Mouse (Mus musculus): ENCODE measurements at regions not wholly inside any gene's neighbourhood (a gene's known extent, or its start where the extent isn't known, plus 50 kb on each side); places are given as distances from the start of the nearest gene placed in this dataset.
A peak's percentile ranks its signal among the peaks of the same experiment; 100 is the strongest.
"Not testable (repeated sequence)": the region's sequence is repeated elsewhere in the genome, so short reads cannot be mapped to it uniquely, and the experiment has no call there.

DNA sequence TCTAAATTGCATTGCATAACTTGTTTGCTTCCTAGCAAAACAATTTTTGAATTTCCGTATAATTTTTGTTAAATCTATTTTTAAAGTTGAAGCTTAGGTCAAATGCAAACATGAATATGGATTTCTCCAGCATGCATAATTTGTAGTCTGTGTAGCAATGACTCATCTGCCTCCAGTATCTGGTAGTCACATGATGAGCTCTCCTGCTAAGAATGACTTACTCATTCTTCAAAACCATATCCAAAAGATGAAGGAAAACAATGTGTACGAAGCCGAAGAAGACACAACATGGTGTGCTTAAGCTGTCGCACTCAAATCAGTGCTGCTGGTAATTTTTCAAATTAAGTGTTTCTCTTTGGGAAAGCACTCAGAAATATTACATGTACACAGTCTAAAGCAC lies 1453.2 kb upstream of the Gje1 start:
- peak; percentile 79 for DNase-seq (ENCODE audit: low read depth, low spot score)

DNA sequence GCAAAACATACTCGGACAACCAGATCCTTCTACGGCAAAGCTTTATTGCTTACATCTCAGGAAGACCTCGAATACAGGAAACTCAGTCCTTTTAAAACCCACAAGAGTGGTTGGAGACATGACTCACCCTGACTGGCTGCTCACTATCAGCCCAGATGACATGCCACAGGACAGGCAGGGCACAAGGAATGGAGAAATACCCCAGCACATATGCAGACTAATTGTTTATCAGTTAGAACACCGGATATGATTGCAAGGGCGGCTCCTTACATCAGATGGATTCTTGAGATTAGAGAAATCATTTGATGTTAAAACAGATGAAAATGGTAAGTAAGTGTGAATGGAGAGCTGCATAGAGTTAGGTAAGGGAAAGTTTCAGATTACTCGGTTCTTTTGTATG lies 1441.5 kb upstream of the Gje1 start:
- not testable (repeated sequence) for DNase-seq (ENCODE audit: low read depth, low spot score)

DNA sequence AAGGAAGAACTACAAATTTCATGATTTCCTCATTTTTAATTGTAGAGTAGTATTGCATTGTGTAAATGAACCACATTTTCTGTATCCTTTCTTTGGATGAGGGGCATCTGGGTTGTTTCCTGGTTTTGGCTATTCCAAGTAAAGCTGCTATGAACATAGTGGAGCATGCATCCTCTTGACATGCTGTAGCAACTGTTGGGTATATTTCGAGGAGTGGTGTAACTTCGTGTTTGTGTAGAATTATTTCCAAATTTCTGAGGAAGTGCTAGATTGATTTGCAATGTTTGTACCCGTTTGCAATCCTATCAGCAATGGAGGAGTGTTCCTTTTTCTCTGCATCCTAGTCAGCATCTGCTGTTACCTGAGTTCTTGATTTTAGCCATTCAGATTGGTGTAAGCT lies 1440.4 kb upstream of the Gje1 start:
- DNase-seq (ENCODE audit: low read depth, low spot score), result no peak

DNA sequence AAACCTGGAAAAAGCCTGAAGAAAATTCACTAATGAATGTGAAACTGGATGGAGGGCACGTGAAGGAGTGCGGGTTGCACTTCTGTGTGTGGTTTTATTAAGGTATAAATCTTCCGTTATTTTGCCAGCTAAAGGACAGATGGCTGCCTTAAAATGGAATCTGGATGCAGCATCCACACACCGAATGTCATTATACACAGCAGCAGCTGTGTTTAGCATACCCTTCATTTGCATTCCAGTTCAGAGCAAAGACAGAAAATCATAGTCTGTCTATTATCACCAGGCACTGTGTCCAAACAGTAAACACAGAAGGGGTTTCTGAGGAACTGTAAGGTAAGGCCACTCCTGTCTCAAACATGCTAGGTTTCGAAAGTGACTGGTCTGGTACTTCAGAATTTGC lies 1438.9 kb upstream of the Gje1 start:
- no peak for DNase-seq (ENCODE audit: low read depth, low spot score)

DNA sequence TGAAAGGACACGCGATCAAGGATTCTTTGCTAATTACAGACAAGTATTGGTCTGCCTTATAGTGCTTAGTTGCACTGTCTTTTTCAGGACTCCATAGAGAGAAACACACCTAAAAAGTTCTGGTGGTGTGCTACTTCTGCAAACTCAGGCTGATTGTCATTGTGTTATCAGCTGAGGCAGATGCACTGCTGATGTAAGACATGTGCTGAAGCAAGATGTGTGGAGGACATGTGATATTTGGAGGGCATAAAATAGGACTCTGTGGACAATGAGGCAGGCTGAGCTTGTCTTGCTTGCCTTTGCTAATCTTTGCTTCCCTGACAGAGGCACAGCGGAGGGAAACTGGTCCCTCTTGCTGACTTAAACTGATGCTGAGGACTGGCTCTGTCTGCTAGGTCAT lies 1431.0 kb upstream of the Gje1 start:
- no peak for DNase-seq (ENCODE audit: low read depth, low spot score)

DNA sequence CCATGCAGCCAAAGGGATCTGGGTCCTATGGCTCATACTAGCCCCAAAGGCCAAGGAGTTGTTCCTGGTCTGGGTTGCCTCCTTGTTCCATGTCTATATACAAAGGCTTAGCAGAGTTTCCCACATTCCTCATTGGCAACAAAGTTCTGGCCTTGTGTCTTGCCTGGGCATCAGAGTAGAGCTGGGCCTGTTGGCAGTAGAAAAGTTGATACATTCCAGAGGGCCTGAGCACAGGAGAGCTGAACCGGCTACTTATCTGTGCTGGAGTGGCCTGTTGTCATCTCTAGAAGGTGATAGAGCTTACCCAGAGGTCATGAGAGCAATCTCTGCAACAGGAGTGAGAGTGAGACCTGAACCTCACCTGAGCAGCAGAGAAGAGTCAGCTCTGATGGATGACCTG lies 1427.4 kb upstream of the Gje1 start:
- DNase-seq (ENCODE audit: low read depth, low spot score), result no peak

DNA sequence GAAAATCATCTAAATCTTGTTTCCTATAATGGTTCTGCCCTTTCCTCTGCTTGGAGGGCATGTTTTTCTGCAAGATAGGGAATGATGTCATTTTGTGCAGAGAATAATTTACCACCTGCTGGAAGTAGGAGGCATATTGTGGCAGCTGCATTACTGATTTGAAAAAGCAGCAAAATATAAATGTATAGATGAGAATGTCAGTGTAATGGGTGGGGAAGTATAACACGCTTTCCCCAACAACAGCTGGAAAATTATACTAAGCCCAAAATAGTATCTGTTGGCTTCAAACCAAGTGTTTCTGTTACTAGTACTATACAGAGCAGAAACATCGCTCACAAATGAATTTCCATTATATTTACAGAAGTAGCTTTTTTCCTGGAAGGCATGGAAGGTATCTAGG lies 1405.9 kb upstream of the Gje1 start:
- no peak for DNase-seq (ENCODE audit: low read depth, low spot score)

DNA sequence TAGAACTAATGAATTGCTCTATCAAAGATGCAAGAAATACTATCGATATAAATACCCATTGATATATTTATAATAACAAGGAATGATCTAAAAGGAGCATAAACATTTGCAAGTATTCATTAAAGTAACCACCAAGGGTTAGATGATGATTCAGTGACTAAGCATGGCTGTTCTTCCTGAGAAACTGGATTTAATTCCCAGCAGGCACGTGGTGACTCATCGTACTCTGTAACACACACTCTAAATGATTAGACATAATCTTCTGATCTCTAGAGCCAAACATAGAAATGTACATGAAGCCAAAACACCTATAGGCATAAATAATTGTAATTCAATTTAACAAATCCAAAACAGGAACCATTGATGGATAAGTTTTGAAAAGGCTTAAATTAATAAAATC lies 1370.2 kb upstream of the Gje1 start:
- DNase-seq (ENCODE audit: low read depth, low spot score), result peak; percentile 94

DNA sequence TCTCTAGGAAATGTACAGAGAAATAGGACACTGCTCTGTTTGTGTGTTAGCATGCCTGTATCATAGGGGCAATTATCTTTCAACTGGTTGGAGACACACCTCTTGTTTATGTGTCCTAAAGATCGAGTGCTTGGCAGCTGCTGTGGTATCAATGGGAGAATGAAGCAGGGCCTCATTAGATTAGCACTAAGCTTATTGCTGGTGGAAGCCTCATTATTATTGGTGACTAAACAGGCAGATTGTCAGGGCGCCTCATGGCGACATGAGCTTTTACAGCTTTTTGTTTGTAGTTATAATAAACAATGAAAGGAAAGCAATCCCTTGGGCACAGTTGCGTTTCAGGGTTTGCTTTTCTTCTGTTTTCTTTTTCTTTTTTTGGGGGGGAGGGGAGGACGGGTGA lies 1335.0 kb upstream of the Gje1 start:
- no peak for DNase-seq (ENCODE audit: low read depth, low spot score)

DNA sequence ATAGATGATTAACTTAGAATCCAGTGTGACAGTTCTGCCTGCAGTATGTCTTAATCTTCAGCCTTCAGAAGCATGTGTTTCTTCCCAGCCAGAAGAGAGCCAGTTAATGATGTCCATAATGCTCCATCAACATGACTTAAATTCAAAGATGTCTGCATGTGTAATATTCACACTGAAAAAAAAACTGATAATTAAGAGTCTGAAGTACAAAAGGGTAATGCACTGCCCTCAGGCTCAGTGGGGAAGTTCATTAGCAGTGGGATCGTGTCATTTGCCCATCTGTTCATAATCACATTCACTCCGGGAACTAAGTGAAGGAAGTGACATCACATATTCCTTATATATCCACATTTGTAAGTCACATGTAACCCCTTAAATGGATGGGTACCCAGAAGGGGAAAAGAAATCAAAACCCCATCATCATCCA lies 1334.5 kb upstream of the Gje1 start:
- no peak for DNase-seq (ENCODE audit: low read depth, low spot score)

DNA sequence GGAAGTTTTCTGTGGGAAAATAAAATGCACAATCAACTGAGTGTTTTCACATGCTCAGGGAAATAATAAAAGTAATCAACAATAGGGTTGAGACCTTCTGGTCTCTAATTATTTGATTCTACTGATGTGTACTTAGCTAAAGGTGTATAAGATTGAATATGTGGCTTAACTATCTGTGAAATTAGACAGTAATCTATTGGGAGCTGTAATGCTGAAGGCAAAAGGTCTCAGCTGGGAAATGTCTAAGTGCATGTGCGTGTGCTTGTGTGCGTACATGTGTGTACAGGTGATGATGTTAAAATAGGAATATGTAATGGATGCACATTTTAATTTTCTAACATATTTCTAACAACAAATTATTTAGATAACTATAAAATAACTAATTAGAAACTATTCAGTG lies 1318.2 kb upstream of the Gje1 start:
- DNase-seq (ENCODE audit: low read depth, low spot score), result no peak

DNA sequence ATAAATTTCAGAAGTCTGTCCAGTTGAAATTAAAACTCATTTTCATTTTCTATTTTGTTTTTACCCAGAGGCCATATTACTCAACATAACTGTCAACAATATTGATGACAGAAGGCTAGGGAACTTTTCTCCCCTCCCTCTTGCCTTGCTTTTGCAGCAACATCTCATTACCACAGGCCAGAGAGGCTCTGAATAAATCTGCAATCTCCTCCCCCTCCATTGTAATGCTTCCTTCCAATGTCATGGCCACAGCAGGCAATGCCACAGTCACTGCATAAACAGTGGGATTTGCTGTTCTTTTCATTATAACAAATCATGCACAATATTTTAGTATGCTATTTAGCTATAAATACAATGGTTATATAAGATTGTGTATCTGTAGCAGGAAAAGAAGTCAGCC lies 1315.1 kb upstream of the Gje1 start:
- DNase-seq (ENCODE audit: low read depth, low spot score), result peak; percentile 49

DNA sequence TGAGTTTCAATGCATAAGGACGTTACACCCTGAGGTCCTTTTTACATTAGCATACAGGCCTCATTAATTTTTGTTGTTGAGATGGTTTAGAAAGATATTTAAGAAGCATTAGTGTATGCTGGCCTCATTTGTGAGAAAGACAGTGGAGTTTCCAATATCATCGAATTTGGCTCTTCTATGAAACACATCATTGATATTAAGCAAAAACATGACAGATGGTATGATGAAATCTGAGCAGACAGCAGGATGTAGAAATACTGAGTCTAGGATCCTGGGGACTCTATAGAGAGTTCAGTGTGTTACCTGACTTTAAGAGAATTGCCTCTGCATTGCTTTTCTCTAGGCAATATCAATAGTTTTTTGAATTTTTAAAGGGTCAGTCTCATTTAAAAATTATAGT lies 1312.8 kb upstream of the Gje1 start:
- DNase-seq (ENCODE audit: low read depth, low spot score), result no peak

DNA sequence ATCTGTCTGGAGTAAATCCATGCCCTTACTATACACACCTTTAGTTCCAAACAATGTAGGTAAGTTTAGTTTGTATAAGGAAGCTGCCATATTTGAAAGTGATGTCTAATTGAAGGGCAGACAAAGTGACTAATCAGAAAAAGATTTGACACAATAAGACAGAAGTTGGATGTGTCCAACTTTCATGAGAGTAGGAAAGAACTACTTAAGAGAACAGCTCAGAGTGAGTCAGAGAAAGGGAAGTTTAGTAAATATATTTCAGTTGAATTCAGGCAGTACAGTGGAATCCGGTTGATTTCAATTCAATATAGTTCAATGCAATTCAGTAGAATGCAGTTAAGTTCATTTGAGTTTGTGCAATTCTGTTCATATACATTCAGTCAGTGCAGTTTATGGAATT lies 1296.8 kb upstream of the Gje1 start:
- peak; percentile 61 for DNase-seq (ENCODE audit: low read depth, low spot score)

DNA sequence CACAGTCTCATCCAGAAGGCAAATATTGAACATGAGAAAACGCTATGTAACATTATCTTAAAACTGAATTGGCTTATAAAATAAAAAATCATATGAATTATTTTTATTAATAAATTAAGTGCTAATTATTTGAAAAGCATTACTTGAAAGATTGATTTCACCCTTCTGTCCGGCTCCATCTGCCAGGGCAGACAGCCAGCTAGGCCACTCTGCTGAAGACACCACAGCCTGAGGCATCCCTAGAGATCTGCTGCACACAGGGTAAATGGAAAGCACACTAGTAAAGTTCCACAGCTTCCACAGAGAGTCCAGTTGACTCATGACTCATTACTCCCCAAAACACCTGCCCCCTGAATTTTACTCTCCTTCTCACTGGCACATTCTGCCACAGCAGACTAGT lies 1283.2 kb upstream of the Gje1 start:
- DNase-seq (ENCODE audit: low read depth, low spot score), result peak; percentile 2

DNA sequence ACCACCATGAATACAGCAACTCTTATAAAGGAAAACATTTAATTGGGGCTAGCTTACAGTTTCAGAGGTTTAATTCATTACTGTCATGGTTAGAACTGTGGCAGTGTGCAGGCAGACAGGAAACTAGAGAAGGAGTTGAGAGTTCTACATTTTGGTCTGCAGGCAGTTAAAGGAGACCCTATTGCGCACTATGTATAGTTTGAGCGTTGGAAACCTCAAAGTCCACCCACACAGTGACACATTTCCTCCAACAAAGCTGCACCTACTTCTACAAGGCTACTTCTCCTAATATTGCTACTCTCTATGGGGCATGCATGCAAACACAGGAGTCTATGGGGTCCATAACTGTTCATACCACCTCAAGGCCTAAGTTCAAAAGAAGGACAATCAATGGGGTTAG lies 1275.3 kb upstream of the Gje1 start:
- no peak for DNase-seq (ENCODE audit: low read depth, low spot score)

Measured in 3T3-L1 (cell line).